9 mouse cellular contexts compared by ENCODE assay signal in genomic region chr3:37641796-37642680, GRCm38 (mm10). TPM values are rescaled to one million over a fixed set of nuclear protein-coding genes. Genes with fewer than 3 reads are reported as not detected.
DNase-seq lines count a peak whose midpoint lies in the region; TF ChIP-seq lines count a peak whose summit lies in the region.
"Had no signal": no experiment of that assay in that cellular context is flagged by ENCODE, and none has a peak within 500 bp of the region (broad histone marks: within the 10 kb centered on the region; RNA-seq: fewer than 3 reads in every experiment).

No protein-coding gene starts in this region.

- H3K27ac ChIP-seq in heart, adult 2 months: peak overlapping the region; percentile 93
- peak overlapping the region; percentile 95 for H3K27ac ChIP-seq in kidney, adult 2 months (ENCODE audit: insufficient read depth, low read depth, low read length)
- peak overlapping the region; percentile 92 for H3K27ac ChIP-seq in midbrain, embryonic 10.5 days (replicated peaks)

- TF ChIP-seq CTCF in heart, adult 2 months (IDR thresholded peaks at IDR 0.05): no peak
- TF ChIP-seq CTCF in kidney, adult 2 months (conservative IDR thresholded peaks at IDR 0.05; ENCODE audit: insufficient read depth, insufficient read length, low read depth, low read length): no peak

- peak; percentile 30 for DNase-seq in gastrocnemius, postnatal 10 days
- no peak for DNase-seq in gastrocnemius, postnatal 36 days
- DNase-seq in heart, adult 2 months: peak in 1 of 2 experiments; percentile 34
- DNase-seq in kidney, adult 2 months: peak; percentile 74
- no peak for DNase-seq in midbrain, embryonic 10.5 days (ENCODE audit: low spot score)
- DNase-seq in spleen, adult 18-20 months: no peak
- DNase-seq in spleen, postnatal 4 days (ENCODE audit: low spot score in 2 of 2): no peak
- no peak for DNase-seq in left cerebral cortex, postnatal 25 days (ENCODE audit: low spot score in 2 of 2)

- peaks cover 24% of the 10 kb centered on the region for H3K36me3 ChIP-seq in heart, adult 2 months (ENCODE audit: control insufficient read depth, insufficient read depth, low read length)
- H3K36me3 ChIP-seq in kidney, adult 2 months (ENCODE audit: control insufficient read depth, insufficient read depth, low read length): peaks cover 1% of the 10 kb centered on the region; the same call in 1 of the 2 replicates
- peaks cover 36% of the 10 kb centered on the region for H3K36me3 ChIP-seq in midbrain, embryonic 10.5 days

- intact Hi-C loops in gastrocnemius, postnatal 36 days (cut with DNase I): loop anchor here (2.0 to 5.0 kb wide), 4 partner anchors 115 to 311 kb away; no protein-coding TSS in a partner anchor
- intact Hi-C loops in heart, adult 2 months (cut with DNase I): loop anchor here (1.0 to 10.0 kb wide), 8 partner anchors 65 to 475 kb away; no protein-coding TSS in a partner anchor
- intact Hi-C loops in left cerebral cortex, postnatal 25 days (cut with DNase I): loop anchor here (2.0 to 5.0 kb wide), 2 partner anchors 81 to 255 kb away; no protein-coding TSS in a partner anchor

- no peaks in the 10 kb centered on the region for H3K27me3 ChIP-seq in heart, adult 2 months (ENCODE audit: control insufficient read depth, insufficient read depth, low read length)
- no peaks in the 10 kb centered on the region for H3K27me3 ChIP-seq in kidney, adult 2 months (replicated peaks; ENCODE audit: control insufficient read depth, insufficient read depth, low read length)
- H3K27me3 ChIP-seq in midbrain, embryonic 10.5 days (ENCODE audit: low read depth, poor library complexity, severe bottlenecking): peaks cover 43% of the 10 kb centered on the region

- 38% methylated on average over 20 of the region's 20 CpGs for WGBS in heart, adult 2 months
- WGBS in kidney, adult 2 months: 45% methylated on average over 20 of the region's 20 CpGs
- WGBS in midbrain, embryonic 10.5 days: 62% methylated on average over 20 of the region's 20 CpGs

- H3K4me1 ChIP-seq in heart, adult 2 months (ENCODE audit: control insufficient read depth, insufficient read depth, low read length): peaks cover 8% of the 10 kb centered on the region
- no peaks in the 10 kb centered on the region for H3K4me1 ChIP-seq in kidney, adult 2 months (ENCODE audit: control insufficient read depth, insufficient read depth, low read length)
- peaks cover 37% of the 10 kb centered on the region for H3K4me1 ChIP-seq in midbrain, embryonic 10.5 days

- H3K79me2 ChIP-seq in heart, adult 2 months (replicated peaks; ENCODE audit: control insufficient read depth, insufficient read depth, low read length): peaks cover 3% of the 10 kb centered on the region; the same call in 1 of the 2 replicates

- peak overlapping the region; percentile 71 for H3K9ac ChIP-seq in heart, adult 2 months (ENCODE audit: low read depth, low read length)

- no peak for TF ChIP-seq EP300 in heart, adult 2 months (IDR thresholded peaks at IDR 0.05; ENCODE audit: insufficient read depth, low read depth, low read length)

- peak; percentile 28; the same call in 1 of the 2 replicates for TF ChIP-seq POLR2A in heart, adult 2 months (IDR thresholded peaks at IDR 0.05; ENCODE audit: insufficient read depth, low read depth, low read length)
- TF ChIP-seq POLR2A in kidney, adult 2 months (IDR thresholded peaks at IDR 0.05; ENCODE audit: low read depth, low read length): no peak

- H3K9me3 ChIP-seq in midbrain, embryonic 10.5 days (replicated peaks): no peaks in the 10 kb centered on the region
- H3K9me3 ChIP-seq: G1E had no signal

- peak overlapping the region; percentile 79 for H3K4me3 ChIP-seq in heart, adult 2 months
- peak overlapping the region; percentile 61 for H3K4me3 ChIP-seq in kidney, adult 2 months (ENCODE audit: insufficient read depth, low read depth, low read length)
- peak overlapping the region; percentile 80 for H3K4me3 ChIP-seq in midbrain, embryonic 10.5 days

RNA-seq across cellular contexts. Expression of gene Spry1, which starts 2.3 kb away (rescaled TPM):
- 10 to 100 TPM; 51.7 to 61.1 TPM for total RNA-seq in gastrocnemius, postnatal 10 days (2021)
- total RNA-seq in gastrocnemius, postnatal 36 days (2021): 10 to 100 TPM; 17.2 to 20.1 TPM
- 10 to 100 TPM; 20.7 to 28.8 TPM for total RNA-seq in heart, adult 2 months (2021)
- polyA plus RNA-seq in heart, adult 2 months (2012; rRNA removed): 34.6 and 38.1 TPM in 2 replicates
- 47.3 and 50.2 TPM in 2 replicates for polyA plus RNA-seq in kidney, adult 2 months (2012; rRNA removed)
- 18.2 and 19.6 TPM in 2 replicates for polyA plus RNA-seq in midbrain, embryonic 10.5 days (2016; fragmentation: Nextera tagmentation; extraction: Ambion mirVana)
- total RNA-seq in left cerebral cortex, postnatal 25 days (2021): 10 to 100 TPM; 12.0 to 12.2 TPM

Comparison
In these comparisons a context has a peak if more than half of its experiments do, and no peak if none do; other contexts are left out.
1. DNase-seq: peak in gastrocnemius, postnatal 10 days (single experiment) and kidney, adult 2 months (single experiment); none in gastrocnemius, postnatal 36 days (0 of 2), midbrain, embryonic 10.5 days (single experiment), spleen, adult 18-20 months (0 of 2), spleen, postnatal 4 days (0 of 2) and left cerebral cortex, postnatal 25 days (0 of 2).
2. Peak in every context shown above with its lines, with median percentiles within 50 percentile points of each other: H3K27ac ChIP-seq and H3K4me3 ChIP-seq.